Mouse (Mus musculus) intestine, embryonic 15.5 days (tissue): ENCODE results near the gene Ssr3. TPM values are rescaled to one million over a fixed set of nuclear protein-coding genes. Genes with fewer than 3 reads are reported as not detected.
"Not testable (repeated sequence)": the region's sequence is repeated elsewhere in the genome, so short reads cannot be mapped to it uniquely, and the experiment has no call there.

Experiments
- ATAC-seq: fragments of 200-750 bp; cut with Nextera tagmentation; 2 replicates; pipeline ENCODE4 v1.8.0; 2017; ENCODE audit warnings: moderate TSS enrichment, moderate library complexity
- H3K27ac ChIP-seq: fragments of 300-500 bp; sonication (generic); 2 replicates; pipeline ENCODE4 v1.5.1; 2015; ENCODE audit warnings: mild to moderate bottlenecking, inconsistent platforms
- H3K27me3 ChIP-seq: fragments of 300-500 bp; sonication (generic); replicated peaks from 2 replicates; pipeline ENCODE4 v1.6.1; 2015; ENCODE audit warnings: inconsistent platforms
- H3K36me3 ChIP-seq: fragments of 300-500 bp; sonication (generic); 2 replicates; pipeline ENCODE4 v1.6.1; 2015; ENCODE audit warnings: inconsistent platforms
- H3K4me1 ChIP-seq: fragments of 300-500 bp; sonication (generic); replicated peaks from 2 replicates; pipeline ENCODE4 v1.6.1; 2015; ENCODE audit warnings: inconsistent platforms
- H3K4me2 ChIP-seq: fragments of 300-500 bp; sonication (generic); replicated peaks from 2 replicates; pipeline ENCODE4 v1.6.1; 2015; ENCODE audit warnings: mild to moderate bottlenecking, inconsistent platforms
- H3K4me3 ChIP-seq: fragments of 300-500 bp; sonication (generic); replicated peaks from 2 replicates; pipeline ENCODE4 v1.5.1; 2015; ENCODE audit warnings: inconsistent platforms
- H3K9ac ChIP-seq: fragments of 300-500 bp; sonication (generic); 2 replicates; pipeline ENCODE4 v1.6.1; 2015; ENCODE audit warnings: inconsistent platforms
- H3K9me3 ChIP-seq: fragments of 300-500 bp; sonication (generic); 2 replicates; pipeline ENCODE4 v1.6.1; 2016; ENCODE audit warnings: inconsistent platforms
- WGBS: fragments of 180-500 bp; shearing (Covaris S2); methylation state at CpG from one replicate; pipeline ENCODE4 v1.1.7; 2015; 5-methylcytosine and 5-hydroxymethylcytosine counted together
- polyA plus RNA-seq: library from polyadenylated mRNA; unstranded; fragments of >200 nt; fragmentation: Nextera tagmentation; extraction: Ambion mirVana; gene quantifications from 2 replicates; pipeline ENCODE4 v1.2.1, GENCODE M21; 2015

Gene Ssr3
- polyA plus RNA-seq, 1 experiment from 2014 or later, result 299 TPM

DNA sequence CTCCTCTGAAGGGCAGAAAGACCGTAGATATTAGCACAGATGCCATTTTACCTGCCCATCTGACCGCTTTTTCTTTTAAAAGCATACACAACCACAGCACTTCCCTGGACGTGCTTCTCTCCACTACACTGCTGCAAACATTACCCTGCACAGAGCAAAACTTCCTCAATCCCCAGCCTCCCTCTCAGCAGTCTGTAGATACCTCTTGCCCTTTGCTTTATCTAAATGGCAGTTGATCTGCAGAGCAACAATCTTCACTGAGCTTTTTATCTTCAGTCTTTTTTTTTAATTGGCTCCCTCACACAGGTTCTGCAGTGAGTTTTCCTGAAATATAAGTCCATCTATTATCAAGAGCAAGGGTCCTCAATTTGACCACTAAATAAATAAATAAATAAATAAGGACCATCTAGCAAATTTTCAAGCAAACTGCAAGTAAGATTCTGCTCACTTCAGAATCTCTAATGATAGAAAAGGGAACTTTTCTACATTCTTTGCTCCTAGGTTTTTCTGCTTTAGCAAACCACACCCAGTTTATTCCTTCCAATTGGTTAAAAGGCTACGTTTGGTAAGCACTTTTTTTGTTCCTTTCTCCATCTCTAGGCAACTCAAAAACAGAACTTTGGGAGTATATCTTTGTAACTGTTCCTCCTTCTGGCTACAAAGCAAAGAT lies 4.5 kb upstream of the Ssr3 start:
- Histone ChIP-seq H3K27me3 (no peaks in the 10 kb centered on the region), H3K4me2 (no peak overlapping the region), H3K27ac (no peak overlapping the region), H3K4me3 (no peak overlapping the region), H3K9me3 (no peaks in the 10 kb centered on the region), H3K36me3 (no peaks in the 10 kb centered on the region), H3K4me1 (no peaks in the 10 kb centered on the region), H3K9ac (no peak overlapping the region)
- no peak for ATAC-seq
- 77% methylated on average over 4 of the region's 4 CpGs for WGBS

DNA sequence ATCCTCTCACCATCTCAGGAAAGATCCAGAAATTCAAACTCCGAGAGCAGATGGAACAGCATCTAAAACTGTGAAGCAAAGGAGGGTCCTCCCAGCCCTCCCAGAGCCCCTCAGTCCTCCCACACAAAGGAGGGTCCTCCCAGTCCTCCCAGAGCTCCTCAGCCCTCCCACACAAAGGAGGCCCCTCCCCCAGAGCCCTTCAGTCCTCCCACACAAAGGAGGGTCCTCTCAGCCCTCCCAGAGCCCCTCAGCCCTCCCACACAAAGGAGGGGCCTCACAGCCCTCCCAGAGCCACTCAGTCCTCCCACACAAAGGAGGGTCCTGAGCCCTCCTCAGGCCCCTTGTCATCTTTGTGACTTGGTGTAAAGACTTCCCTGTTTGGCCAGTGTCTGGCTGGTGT lies 2.7 kb upstream of the Ssr3 start:
- not testable (repeated sequence) for H3K9ac ChIP-seq, H3K27me3 ChIP-seq, H3K27ac ChIP-seq, H3K9me3 ChIP-seq, H3K4me2 ChIP-seq, ATAC-seq, H3K4me3 ChIP-seq, H3K36me3 ChIP-seq, H3K4me1 ChIP-seq
- 87% methylated on average over 1 of the region's 1 CpGs for whole genome bisulfite sequencing

DNA sequence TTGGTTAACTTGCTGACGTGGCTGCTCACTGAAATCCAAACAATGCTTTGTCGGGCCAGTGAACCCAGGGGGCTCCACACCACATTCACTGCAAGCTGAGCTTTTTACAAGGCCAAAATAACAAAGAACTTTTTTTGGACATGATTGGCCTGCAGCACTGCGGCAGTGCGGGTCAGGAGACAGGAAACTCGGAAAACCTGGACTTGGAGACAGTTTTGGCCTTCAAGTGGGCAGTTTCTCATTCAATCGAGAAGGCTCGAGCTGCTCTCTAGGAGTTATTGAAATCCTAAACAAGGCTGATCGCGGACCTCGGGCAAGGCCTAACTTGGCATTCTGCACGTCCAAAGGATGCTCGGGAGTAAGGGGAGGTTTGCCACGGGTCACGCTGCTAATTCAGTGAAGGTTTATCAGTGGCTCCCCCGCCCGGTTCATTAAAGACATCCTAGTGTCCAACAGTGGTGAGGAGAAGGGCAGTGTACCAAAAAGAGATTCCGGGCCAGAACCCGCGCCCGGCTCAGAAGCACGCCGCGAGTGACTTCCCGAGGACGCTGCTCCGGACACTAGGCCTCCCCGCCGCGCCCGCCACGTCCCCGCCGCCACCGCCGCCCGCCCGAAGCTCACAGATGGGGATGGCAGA lies 521 bp downstream of the Ssr3 start:
- Histone ChIP-seq H3K27ac (peak overlapping the region; percentile 93), H3K9me3 (no peaks in the 10 kb centered on the region), H3K4me3 (peak overlapping the region; percentile 86), H3K9ac (peak overlapping the region; percentile 88), H3K4me2 (peak overlapping the region; percentile 54), H3K36me3 (peaks cover 17% of the 10 kb centered on the region), H3K27me3 (no peaks in the 10 kb centered on the region), H3K4me1 (no peaks in the 10 kb centered on the region)
- WGBS, result under 1% methylated on average over 37 of the region's 37 CpGs
- peak; percentile 76 for ATAC-seq

DNA sequence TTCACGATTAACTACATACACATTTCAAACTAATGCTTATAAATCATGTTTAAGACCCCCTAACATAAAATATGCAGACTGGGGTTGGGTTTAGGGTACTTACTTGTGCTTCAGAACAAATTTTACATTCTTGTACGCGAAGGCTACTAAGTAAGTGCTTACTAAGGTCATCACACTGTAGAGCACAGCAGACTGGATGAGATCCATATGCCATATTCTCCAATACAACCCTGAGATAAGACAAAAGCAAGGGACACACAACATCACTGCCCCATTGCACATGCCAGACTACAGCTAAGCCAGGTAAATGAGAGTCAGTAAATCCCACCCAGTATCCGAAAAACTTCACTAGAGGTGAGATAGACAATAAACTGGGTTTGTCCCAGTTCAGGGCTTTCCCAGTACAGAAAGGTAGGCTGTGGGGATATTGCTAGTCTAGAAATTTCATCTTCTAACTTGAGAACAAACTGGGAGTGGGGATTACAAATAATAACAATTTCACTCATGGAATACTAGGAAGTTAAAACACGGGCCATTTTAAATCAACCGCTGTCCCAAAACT lies 1.1 kb downstream of the Ssr3 start:
- Histone ChIP-seq H3K9ac (peak overlapping the region; percentile 88), H3K27ac (peak overlapping the region; percentile 93), H3K4me1 (no peaks in the 10 kb centered on the region), H3K9me3 (no peaks in the 10 kb centered on the region), H3K36me3 (peaks cover 17% of the 10 kb centered on the region), H3K27me3 (no peaks in the 10 kb centered on the region), H3K4me2 (peak overlapping the region; percentile 54), H3K4me3 (peak overlapping the region; percentile 86)
- WGBS, result 27% methylated on average over 6 of the region's 6 CpGs
- no peak for ATAC-seq

DNA sequence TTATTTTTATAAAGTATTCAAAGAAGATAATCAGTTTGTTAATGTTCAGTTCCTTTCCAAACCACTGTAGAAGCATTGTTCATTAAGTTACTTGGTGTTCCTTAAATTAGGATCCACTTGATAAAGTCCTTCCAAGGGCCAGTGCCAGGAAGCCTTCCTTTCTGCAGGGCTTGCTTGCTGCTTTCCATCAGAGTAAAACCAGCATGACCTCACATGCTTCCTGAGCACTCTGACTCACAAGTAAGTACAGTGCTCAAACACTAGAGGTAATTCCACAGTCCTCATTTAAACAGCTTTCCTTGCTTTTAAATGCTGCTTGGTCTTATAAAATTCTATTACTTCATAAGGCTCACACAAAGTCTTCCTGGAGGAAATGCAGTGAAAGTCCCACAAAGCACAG lies 6.7 kb downstream of the Ssr3 start:
- no peaks in the 10 kb centered on the region for H3K9me3 ChIP-seq

DNA sequence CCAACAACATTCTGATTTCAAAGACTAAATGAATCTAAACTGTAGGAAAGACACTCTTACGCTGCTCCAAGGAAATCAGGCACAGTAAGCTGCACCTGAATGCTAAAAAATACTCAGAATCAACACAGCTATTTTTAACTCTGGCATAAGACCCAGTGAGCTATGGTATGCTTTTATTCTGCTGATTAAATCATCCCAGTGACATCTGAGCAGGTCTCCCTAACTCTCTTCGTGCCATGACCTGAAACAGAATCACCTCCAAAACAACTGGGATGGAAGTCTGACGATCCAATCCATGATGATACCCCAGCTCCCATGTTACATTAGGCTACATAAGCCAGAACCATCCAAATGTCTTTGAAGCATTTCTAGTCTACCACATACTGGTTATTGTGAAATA lies 8.0 kb downstream of the Ssr3 start:
- no peak overlapping the region for H3K4me2 ChIP-seq
- no peaks in the 10 kb centered on the region for H3K9me3 ChIP-seq
- H3K27ac ChIP-seq, result no peak overlapping the region
- H3K4me1 ChIP-seq, result no peaks in the 10 kb centered on the region
- H3K9ac ChIP-seq, result no peak overlapping the region
- no peak for ATAC-seq
- peaks cover 14% of the 10 kb centered on the region for H3K36me3 ChIP-seq
- H3K27me3 ChIP-seq, result no peaks in the 10 kb centered on the region
- WGBS, result 87% methylated on average over 3 of the region's 3 CpGs
- no peak overlapping the region for H3K4me3 ChIP-seq

More for the DNA sequence above, 6.7 kb downstream of the Ssr3 start:
- Histone ChIP-seq H3K4me1 (no peaks in the 10 kb centered on the region), H3K9ac (no peak overlapping the region), H3K4me2 (no peak overlapping the region), H3K27ac (no peak overlapping the region), H3K4me3 (no peak overlapping the region), H3K27me3 (no peaks in the 10 kb centered on the region), H3K36me3 (peaks cover 17% of the 10 kb centered on the region)
- ATAC-seq, result no peak

DNA sequence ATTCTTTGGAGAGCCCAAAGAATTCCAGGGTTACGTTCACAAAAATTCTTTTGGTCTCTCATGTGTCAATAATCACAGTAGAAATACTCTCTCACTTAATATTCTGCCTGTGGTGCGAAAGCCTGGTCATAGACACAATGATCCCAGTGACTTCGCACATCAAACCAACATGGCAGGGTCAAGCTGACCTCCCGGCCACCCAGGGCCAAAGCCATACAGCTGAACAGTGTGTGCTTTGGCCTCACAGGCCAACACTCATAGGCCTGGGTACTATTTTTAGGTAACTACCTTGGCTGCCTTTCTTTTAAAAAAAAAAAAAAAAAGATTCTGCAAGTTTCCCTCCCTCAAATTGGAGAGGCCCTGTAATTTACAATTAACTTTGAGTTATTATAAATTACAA lies 11.3 kb downstream of the Ssr3 start:
- H3K9ac ChIP-seq, result no peak overlapping the region
- peaks cover 2% of the 10 kb centered on the region; the same call in 1 of the 2 replicates for H3K36me3 ChIP-seq
- no peak overlapping the region for H3K27ac ChIP-seq
- no peaks in the 10 kb centered on the region for H3K9me3 ChIP-seq
- no peak overlapping the region for H3K4me2 ChIP-seq
- WGBS, result 88% methylated on average over 4 of the region's 4 CpGs
- H3K4me1 ChIP-seq, result no peaks in the 10 kb centered on the region
- ATAC-seq, result no peak
- no peaks in the 10 kb centered on the region for H3K27me3 ChIP-seq
- H3K4me3 ChIP-seq, result no peak overlapping the region

DNA sequence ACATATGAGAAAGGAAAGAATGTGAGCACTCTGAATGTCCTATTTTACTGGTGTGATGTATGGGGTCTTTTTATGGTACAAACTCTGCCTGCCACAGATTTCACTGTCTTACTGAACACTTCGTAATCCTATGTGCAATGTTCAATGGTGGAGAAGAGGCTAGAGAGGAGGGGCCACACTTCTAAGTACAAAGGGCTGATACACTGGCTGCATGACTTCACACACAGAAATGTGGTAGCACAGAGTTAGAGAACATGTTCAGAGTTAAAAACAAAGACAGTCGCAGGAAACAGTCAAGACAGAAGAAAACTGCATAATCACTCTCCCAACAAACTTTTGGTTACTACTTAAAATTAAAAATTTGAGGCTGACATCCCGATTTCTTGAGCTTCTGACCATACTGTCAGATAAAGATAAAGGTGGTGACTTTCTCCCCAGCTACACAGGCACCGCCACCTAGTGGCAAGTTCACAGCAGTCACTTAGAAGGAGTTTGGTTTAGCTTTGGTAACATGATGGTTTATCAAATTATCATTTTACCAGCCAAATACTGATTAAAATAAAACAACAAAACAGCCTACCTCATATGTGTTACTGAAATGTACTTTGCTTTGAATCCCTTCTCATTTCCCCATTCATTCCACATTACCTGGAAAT lies 12.4 kb downstream of the Ssr3 start:
- no peak overlapping the region for H3K4me3 ChIP-seq
- H3K27ac ChIP-seq, result no peak overlapping the region
- no peak overlapping the region for H3K9ac ChIP-seq
- no peaks in the 10 kb centered on the region for H3K27me3 ChIP-seq
- H3K9me3 ChIP-seq, result no peaks in the 10 kb centered on the region
- peaks cover 2% of the 10 kb centered on the region; the same call in 1 of the 2 replicates for H3K36me3 ChIP-seq
- 73% methylated on average over 4 of the region's 4 CpGs for WGBS
- no peak overlapping the region for H3K4me2 ChIP-seq
- ATAC-seq, result no peak
- no peaks in the 10 kb centered on the region for H3K4me1 ChIP-seq

DNA sequence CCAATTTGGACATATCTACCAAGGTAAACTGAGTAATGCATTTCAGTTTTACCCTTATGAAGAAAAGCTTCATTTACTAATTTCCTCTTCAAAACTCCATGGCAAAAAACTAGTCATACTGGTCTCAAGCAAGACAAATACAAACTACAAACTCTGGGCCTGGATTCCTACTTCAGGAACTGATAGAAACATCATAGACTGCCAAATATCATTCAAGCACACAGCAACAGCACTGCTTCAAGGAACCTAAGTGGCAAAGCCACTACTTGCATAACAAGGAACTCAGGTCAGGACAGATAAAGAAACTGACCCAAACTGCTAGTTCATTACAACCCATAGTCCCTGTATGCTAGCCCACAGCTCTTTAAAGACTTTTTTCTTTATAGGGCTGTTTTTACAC lies 13.7 kb downstream of the Ssr3 start:
- Histone ChIP-seq H3K36me3 (peaks cover 3% of the 10 kb centered on the region; the same call in 1 of the 2 replicates), H3K4me1 (no peaks in the 10 kb centered on the region), H3K9ac (no peak overlapping the region), H3K4me3 (no peak overlapping the region), H3K27ac (no peak overlapping the region), H3K4me2 (no peak overlapping the region), H3K9me3 (no peaks in the 10 kb centered on the region), H3K27me3 (no peaks in the 10 kb centered on the region)
- ATAC-seq, result no peak

DNA sequence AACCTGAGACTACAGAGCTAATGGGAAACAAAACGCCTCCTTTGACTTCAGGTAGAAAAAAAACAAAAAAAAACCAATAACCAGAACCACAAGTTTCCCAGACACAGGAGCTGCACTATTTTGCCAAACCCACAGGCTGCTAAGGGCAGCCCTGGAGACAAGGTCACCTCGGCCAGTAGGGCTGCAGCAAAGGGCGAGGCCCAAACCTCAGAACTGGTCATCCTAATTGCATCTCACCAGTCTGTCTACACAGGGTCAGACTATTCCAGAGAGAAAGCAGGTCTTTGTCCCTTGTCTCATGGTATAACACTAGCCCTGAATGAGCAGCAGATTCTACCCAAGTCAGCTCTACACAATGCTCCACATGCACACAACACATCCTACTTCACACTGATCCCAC lies 17.7 kb downstream of the Ssr3 start:
- Histone ChIP-seq H3K9ac (no peak overlapping the region), H3K27ac (no peak overlapping the region), H3K4me3 (no peak overlapping the region), H3K36me3 (0 out of 2 replicates have a peak, but pooled peaks cover 11% of the 10 kb centered on the region), H3K4me1 (no peaks in the 10 kb centered on the region), H3K4me2 (no peak overlapping the region), H3K9me3 (no peaks in the 10 kb centered on the region), H3K27me3 (no peaks in the 10 kb centered on the region)
- 77% methylated on average over 3 of the region's 3 CpGs for WGBS
- ATAC-seq, result no peak

DNA sequence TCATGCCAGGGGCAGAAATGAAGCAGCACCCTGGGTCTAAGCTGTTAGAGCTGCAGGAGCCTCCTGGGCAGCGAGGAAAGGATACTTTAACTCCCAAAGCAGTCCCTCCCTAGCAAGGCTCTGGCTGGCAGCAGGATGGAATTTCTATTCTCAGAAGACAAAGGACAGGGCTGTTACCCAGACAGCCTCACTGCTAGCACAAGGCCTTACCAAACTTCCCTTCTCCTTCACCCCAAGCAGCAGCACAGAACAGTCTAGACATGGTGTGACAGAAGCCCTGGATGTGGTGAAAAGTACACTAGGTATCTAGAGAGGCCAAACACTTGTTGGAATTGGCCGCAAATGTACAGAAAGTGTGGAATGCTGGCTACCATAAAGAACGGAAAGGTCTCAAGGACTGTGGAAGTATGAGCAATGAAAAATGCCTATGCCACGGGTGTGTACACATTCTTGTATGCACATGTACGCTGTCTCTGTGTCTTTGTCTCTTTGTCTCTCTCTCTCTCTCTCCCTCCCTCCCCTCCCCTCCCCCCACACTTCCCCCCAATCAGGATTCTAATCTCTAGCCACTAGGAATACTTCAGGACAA lies 18.7 kb downstream of the Ssr3 start:
- H3K36me3 ChIP-seq, result 0 out of 2 replicates have a peak, but pooled peaks cover 9% of the 10 kb centered on the region
- no peak overlapping the region for H3K4me2 ChIP-seq
- 82% methylated on average over 5 of the region's 5 CpGs for WGBS
- ATAC-seq, result no peak
- no peaks in the 10 kb centered on the region for H3K9me3 ChIP-seq
- H3K4me1 ChIP-seq, result no peaks in the 10 kb centered on the region
- H3K27ac ChIP-seq, result no peak overlapping the region
- no peaks in the 10 kb centered on the region for H3K27me3 ChIP-seq
- no peak overlapping the region for H3K9ac ChIP-seq
- no peak overlapping the region for H3K4me3 ChIP-seq

DNA sequence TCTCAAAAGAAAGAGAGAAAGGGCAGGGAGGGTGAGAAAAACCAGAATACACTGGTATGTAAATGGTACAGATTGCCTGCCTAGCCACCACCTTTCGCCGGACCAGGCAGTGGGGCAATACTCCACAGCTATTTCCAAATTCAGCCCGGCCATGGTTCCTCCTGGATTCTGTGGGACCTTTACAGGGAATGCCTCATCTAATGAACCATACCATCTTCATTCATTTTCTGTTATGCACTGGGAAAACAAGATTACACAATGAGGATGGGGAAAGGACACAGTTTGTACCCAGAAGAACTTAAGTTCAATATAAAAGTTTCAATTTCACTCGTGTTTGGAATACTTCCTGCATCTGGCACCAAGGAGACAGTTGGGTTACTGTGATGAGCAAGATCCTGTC lies 19.9 kb downstream of the Ssr3 start:
- Histone ChIP-seq H3K27ac (no peak overlapping the region), H3K36me3 (peaks cover 9% of the 10 kb centered on the region; the same call in 1 of the 2 replicates), H3K9ac (no peak overlapping the region), H3K4me2 (no peak overlapping the region), H3K4me1 (no peaks in the 10 kb centered on the region), H3K27me3 (no peaks in the 10 kb centered on the region), H3K4me3 (no peak overlapping the region), H3K9me3 (no peaks in the 10 kb centered on the region)
- WGBS, result 88% methylated on average over 4 of the region's 4 CpGs
- ATAC-seq, result no peak
